Mouse (Mus musculus): ENCODE results near the gene Josd2.
A peak's percentile ranks its signal among the peaks of the same experiment; 100 is the strongest.

GRCm38 (mm10) chr7:44495992-44496770, 28.4 kb downstream of the Josd2 start, which contains the start of the genes Emc10 and Fam71e1:
- TF ChIP-seq POLR2A (IDR thresholded peaks at IDR 0.05; ENCODE audit: borderline replicate concordance, extremely low read depth, low read depth, low read length), result peak; percentile 63; the same call in 1 of the 2 replicates
- TF ChIP-seq CTCF (IDR thresholded peaks at IDR 0.05; ENCODE audit: insufficient read depth, low read length), result no peak

All from lung, adult 2 months (tissue).